Mouse (Mus musculus) E14TG2a.4 (cell line): ENCODE data around the gene Rangap1.

Source experiments
- CTCF ChIP-seq: conservative IDR thresholded peaks from 2 replicates; pipeline ENCODE4 v1.5.1; 2014; ENCODE audit warnings: low read length
- NANOG ChIP-seq: IDR thresholded peaks from 2 replicates; pipeline ENCODE4 v1.6.1; 2014; ENCODE audit warnings: borderline replicate concordance, low read length, mixed read lengths
- POU5F1 ChIP-seq: IDR thresholded peaks from 2 replicates; pipeline ENCODE4 v1.6.1; 2014; ENCODE audit warnings: low read length, borderline replicate concordance

- TF ChIP-seq CTCF (no peak), NANOG (no peak), POU5F1 (no peak)
Observed at GRCm38 (mm10) chr15:81759542-81759941, 14.2 kb upstream of the Rangap1 start.
